Mouse (Mus musculus) liver, embryonic 14.5 days (tissue): ENCODE results near the gene Gas2.

Experiments
- CTCF ChIP-seq: IDR thresholded peaks from 2 replicates; pipeline ENCODE4 v1.5.1; 2016; ENCODE audit warnings: antibody characterized with exemption, low read depth, control low read depth
- EP300 ChIP-seq: IDR thresholded peaks from 2 replicates; pipeline ENCODE4 v1.6.1; 2016; ENCODE audit warnings: antibody characterized with exemption, low read depth

DNA sequence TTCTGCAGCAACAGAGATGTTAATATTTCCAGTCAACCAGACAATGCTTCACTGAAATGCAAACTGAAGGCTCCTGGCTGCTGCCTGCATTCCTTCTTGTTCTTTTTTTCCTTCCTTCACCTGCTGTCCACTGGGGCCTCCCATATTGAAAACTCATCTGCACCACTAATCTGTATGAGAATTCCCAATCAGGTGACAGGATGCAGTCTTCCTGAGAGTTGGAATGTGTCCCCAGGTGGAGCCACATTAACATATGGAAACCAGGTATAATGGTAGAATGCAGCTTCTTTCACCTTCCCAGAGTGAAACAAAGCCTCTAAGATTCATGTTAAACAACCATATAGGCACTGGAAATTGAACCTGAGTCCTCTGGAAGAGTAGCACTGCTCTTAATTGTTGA is 96.0 kb downstream of the Gas2 start:
- TF ChIP-seq CTCF (no peak), EP300 (no peak)
